Mouse (Mus musculus): Measurements from ENCODE around the gene Rasip1. TPM values are rescaled to one million over a fixed set of nuclear protein-coding genes. Genes with fewer than 3 reads are reported as not detected.

The Rasip1 gene
- polyA plus RNA-seq, 1 experiment from 2014 or later = 5.1 TPM

DNA sequence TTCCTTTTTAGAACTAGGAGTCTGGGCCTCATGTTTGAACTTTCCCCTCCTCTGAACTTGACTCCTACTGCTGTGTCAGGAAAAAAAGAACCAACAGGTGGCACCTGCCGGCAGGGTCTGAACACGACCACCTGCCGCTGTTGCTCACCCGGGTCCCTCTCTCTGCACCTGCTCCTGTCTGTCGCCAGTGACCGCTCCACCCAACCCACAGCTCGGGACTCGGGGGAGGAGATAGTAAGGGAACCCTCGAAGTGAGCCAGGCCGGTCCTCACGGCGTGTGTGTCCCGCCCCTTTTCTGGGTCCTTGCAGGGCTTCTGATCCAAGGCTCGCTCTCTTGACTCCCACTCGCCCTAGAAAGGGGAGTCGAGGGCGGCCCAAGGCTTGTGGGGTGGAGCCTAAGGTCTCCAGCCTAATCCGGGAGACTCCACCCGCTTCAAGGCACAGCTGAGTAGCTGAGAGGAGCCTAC lies 12.3 kb downstream of the Rasip1 start, which contains the start of gene Mamstr:
Gene Mamstr, plus strand, starts transcription at position 417 of the 467 bp plus-strand sequence.
- Histone ChIP-seq H3K9me3 (ENCODE audit: control insufficient read depth, low read length) (no peaks in the 10 kb centered on the region), H3K4me2 (replicated peaks; ENCODE audit: low read depth, low read length) (0 out of 2 replicates have a peak within 1 kb of the TSS, but pooled peaks have one; percentile 36), H3K36me3 (ENCODE audit: control insufficient read depth, insufficient read depth, low read length) (no peaks in the 10 kb centered on the region), H3K27me3 (ENCODE audit: control insufficient read depth, insufficient read depth, low read length) (peaks cover 2% of the 10 kb centered on the region; the same call in 1 of the 2 replicates), H3K4me3 (ENCODE audit: low read depth, low read length) (no peak within 1 kb of the TSS), H3K4me1 (replicated peaks; ENCODE audit: control insufficient read depth, insufficient read depth, low read length) (peaks cover 4% of the 10 kb centered on the region; the same call in 1 of the 2 replicates), H3K27ac (ENCODE audit: low read depth, low read length) (no peak within 1 kb of the TSS), H3K9ac (ENCODE audit: low read depth, low read length) (no peak within 1 kb of the TSS)
- ATAC-seq (ENCODE audit: low FRiP score) (no peak), DNase-seq (ENCODE audit: low spot score) (no peak)
- WGBS = 30% methylated on average over 19 of the region's 19 CpGs

DNA sequence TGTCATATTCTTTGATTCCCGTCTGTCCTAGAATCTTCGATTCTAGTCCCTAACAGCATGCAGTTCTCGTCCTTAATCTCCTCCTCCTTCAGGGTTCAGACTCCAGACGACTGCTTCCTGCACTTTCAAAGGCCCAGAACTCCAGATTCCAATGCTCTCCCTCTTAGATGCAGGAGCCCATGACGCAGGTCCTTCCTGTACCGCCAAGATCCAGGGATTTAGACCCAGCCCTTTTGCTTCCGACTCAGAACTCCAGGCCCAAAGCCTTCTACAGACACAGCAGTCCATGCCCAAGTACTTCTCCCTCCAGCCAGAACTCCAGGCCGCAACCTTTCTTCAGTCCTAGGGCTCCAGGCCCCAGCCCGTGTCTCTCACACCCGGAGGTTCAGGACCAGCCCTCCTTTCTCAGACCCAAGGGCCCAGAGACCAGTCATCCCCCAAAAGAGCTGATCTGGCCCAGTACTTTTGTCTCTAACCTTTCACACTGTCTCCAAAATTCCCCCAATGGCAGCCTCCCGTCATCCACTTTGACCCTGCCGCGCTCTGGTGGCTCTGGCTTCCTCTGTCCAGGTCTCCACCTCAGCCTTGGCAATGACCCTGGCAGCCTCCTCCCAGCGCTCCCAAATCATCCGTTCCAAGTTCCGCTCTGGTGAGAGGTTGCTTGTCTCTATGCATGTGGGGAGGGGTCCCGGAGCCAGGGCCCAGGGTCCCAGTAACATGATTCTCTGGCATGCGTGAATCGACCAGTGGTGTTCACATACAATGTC lies 13.1 kb downstream of the Rasip1 start:
- H3K9me3 ChIP-seq (ENCODE audit: control insufficient read depth, low read length) = no peaks in the 10 kb centered on the region
- no peak overlapping the region for H3K4me2 ChIP-seq (replicated peaks; ENCODE audit: low read depth, low read length)
- ATAC-seq (ENCODE audit: low FRiP score) (no peak), DNase-seq (ENCODE audit: low spot score) (no peak)
- peaks cover 2% of the 10 kb centered on the region; the same call in 1 of the 2 replicates for H3K27me3 ChIP-seq (ENCODE audit: control insufficient read depth, insufficient read depth, low read length)
- H3K27ac ChIP-seq (ENCODE audit: low read depth, low read length) = no peak overlapping the region
- H3K36me3 ChIP-seq (ENCODE audit: control insufficient read depth, insufficient read depth, low read length) = no peaks in the 10 kb centered on the region
- WGBS = 75% methylated on average over 19 of the region's 19 CpGs
- peaks cover 4% of the 10 kb centered on the region; the same call in 1 of the 2 replicates for H3K4me1 ChIP-seq (replicated peaks; ENCODE audit: control insufficient read depth, insufficient read depth, low read length)
- no peak overlapping the region for H3K4me3 ChIP-seq (ENCODE audit: low read depth, low read length)
- no peak overlapping the region for H3K9ac ChIP-seq (ENCODE audit: low read depth, low read length)

GRCm38 (mm10) chr7:45641391-45642040 lies 14.2 kb downstream of the Rasip1 start:
- ATAC-seq (ENCODE audit: low FRiP score) (no peak), DNase-seq (ENCODE audit: low spot score) (no peak)
- H3K4me3 ChIP-seq (ENCODE audit: low read depth, low read length) = no peak overlapping the region
- peaks cover 4% of the 10 kb centered on the region; the same call in 1 of the 2 replicates for H3K4me1 ChIP-seq (replicated peaks; ENCODE audit: control insufficient read depth, insufficient read depth, low read length)
- no peaks in the 10 kb centered on the region for H3K36me3 ChIP-seq (ENCODE audit: control insufficient read depth, insufficient read depth, low read length)
- H3K4me2 ChIP-seq (replicated peaks; ENCODE audit: low read depth, low read length) = no peak overlapping the region
- H3K27me3 ChIP-seq (ENCODE audit: control insufficient read depth, insufficient read depth, low read length) = peaks cover 2% of the 10 kb centered on the region; the same call in 1 of the 2 replicates
- WGBS = 82% methylated on average over 16 of the region's 17 CpGs
- H3K9me3 ChIP-seq (ENCODE audit: control insufficient read depth, low read length) = no peaks in the 10 kb centered on the region
- no peak overlapping the region for H3K27ac ChIP-seq (ENCODE audit: low read depth, low read length)
- H3K9ac ChIP-seq (ENCODE audit: low read depth, low read length) = peak overlapping the region; percentile 11; the same call in 1 of the 2 replicates

- Histone ChIP-seq H3K4me2 (replicated peaks; ENCODE audit: low read depth, low read length) (peak overlapping the region; percentile 21; the same call in 1 of the 2 replicates), H3K4me3 (ENCODE audit: low read depth, low read length) (no peak overlapping the region), H3K4me1 (replicated peaks; ENCODE audit: control insufficient read depth, insufficient read depth, low read length) (peaks cover 4% of the 10 kb centered on the region; the same call in 1 of the 2 replicates), H3K9me3 (ENCODE audit: control insufficient read depth, low read length) (no peaks in the 10 kb centered on the region), H3K9ac (ENCODE audit: low read depth, low read length) (peak overlapping the region; percentile 31; the same call in 1 of the 2 replicates), H3K36me3 (ENCODE audit: control insufficient read depth, insufficient read depth, low read length) (no peaks in the 10 kb centered on the region), H3K27me3 (ENCODE audit: control insufficient read depth, insufficient read depth, low read length) (peaks cover 2% of the 10 kb centered on the region; the same call in 1 of the 2 replicates), H3K27ac (ENCODE audit: low read depth, low read length) (no peak overlapping the region)
- DNase-seq (ENCODE audit: low spot score) = no peak
- 83% methylated on average over 5 of the region's 5 CpGs for WGBS
- no peak for ATAC-seq (ENCODE audit: low FRiP score)
These were observed 14.8 kb downstream of the Rasip1 start for GRCm38 (mm10) chr7:45642083-45642482.

GRCm38 (mm10) chr7:45642503-45643255 lies 15.4 kb downstream of the Rasip1 start:
- 41% methylated on average over 16 of the region's 16 CpGs for WGBS
- peak overlapping the region; percentile 87 for H3K9ac ChIP-seq (ENCODE audit: low read depth, low read length)
- no peaks in the 10 kb centered on the region for H3K36me3 ChIP-seq (ENCODE audit: control insufficient read depth, insufficient read depth, low read length)
- peaks cover 2% of the 10 kb centered on the region; the same call in 1 of the 2 replicates for H3K27me3 ChIP-seq (ENCODE audit: control insufficient read depth, insufficient read depth, low read length)
- ATAC-seq (ENCODE audit: low FRiP score) (no peak), DNase-seq (ENCODE audit: low spot score) (no peak)
- H3K27ac ChIP-seq (ENCODE audit: low read depth, low read length) = peak overlapping the region; percentile 84
- H3K4me2 ChIP-seq (replicated peaks; ENCODE audit: low read depth, low read length) = peak overlapping the region; percentile 75
- peaks cover 4% of the 10 kb centered on the region; the same call in 1 of the 2 replicates for H3K4me1 ChIP-seq (replicated peaks; ENCODE audit: control insufficient read depth, insufficient read depth, low read length)
- H3K4me3 ChIP-seq (ENCODE audit: low read depth, low read length) = peak overlapping the region; percentile 37
- no peaks in the 10 kb centered on the region for H3K9me3 ChIP-seq (ENCODE audit: control insufficient read depth, low read length)

DNA sequence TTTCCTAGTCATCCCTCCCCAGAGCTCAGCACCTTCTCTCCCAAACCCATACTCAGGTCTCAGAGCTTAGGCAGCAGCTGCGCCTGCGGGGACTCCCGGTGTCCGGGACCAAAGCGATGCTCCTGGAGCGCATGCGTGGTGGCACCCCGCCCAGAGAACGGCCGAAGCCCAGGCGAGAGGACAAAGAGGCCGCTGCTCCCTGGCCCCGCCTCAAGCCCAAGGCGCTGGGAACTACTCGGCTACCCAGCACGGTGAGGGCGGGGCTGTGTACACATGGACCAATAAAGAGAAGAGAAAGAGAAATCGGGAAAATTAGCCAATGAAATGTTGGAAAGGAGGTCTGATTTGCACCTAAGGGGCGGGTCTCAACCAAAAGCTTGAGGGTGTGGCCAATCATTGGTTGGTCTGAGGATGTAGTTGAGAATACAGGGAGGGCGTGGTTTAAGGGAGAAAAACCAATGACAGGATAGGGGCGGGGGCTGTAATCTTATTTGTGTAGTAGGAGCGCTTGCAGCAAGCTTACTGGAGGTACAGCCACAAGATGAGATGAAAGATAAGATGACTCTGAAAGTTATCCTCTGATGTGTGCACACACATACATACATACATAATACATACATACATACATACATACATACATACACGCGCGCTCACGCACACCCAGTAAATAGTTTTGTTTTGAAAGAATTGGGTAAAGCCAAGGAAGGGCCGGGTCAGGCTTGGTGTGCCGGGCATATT lies 16.3 kb downstream of the Rasip1 start:
- Histone ChIP-seq H3K4me2 (replicated peaks; ENCODE audit: low read depth, low read length) (peak overlapping the region; percentile 75), H3K4me3 (ENCODE audit: low read depth, low read length) (peak overlapping the region; percentile 37), H3K27ac (ENCODE audit: low read depth, low read length) (peak overlapping the region; percentile 84), H3K27me3 (ENCODE audit: control insufficient read depth, insufficient read depth, low read length) (peaks cover 2% of the 10 kb centered on the region; the same call in 1 of the 2 replicates), H3K4me1 (replicated peaks; ENCODE audit: control insufficient read depth, insufficient read depth, low read length) (peaks cover 4% of the 10 kb centered on the region; the same call in 1 of the 2 replicates), H3K9me3 (ENCODE audit: control insufficient read depth, low read length) (no peaks in the 10 kb centered on the region), H3K36me3 (ENCODE audit: control insufficient read depth, insufficient read depth, low read length) (no peaks in the 10 kb centered on the region), H3K9ac (ENCODE audit: low read depth, low read length) (peak overlapping the region; percentile 87)
- peak; percentile 98 for DNase-seq (ENCODE audit: low spot score)
- ATAC-seq (ENCODE audit: low FRiP score) = peak; percentile 94
- WGBS = under 1% methylated on average over 28 of the region's 28 CpGs

GRCm38 (mm10) chr7:45644183-45644582 lies 16.9 kb downstream of the Rasip1 start:
- Histone ChIP-seq H3K4me3 (ENCODE audit: low read depth, low read length) (peak overlapping the region; percentile 37), H3K27ac (ENCODE audit: low read depth, low read length) (peak overlapping the region; percentile 82), H3K27me3 (ENCODE audit: control insufficient read depth, insufficient read depth, low read length) (peaks cover 2% of the 10 kb centered on the region; the same call in 1 of the 2 replicates), H3K4me2 (replicated peaks; ENCODE audit: low read depth, low read length) (peak overlapping the region; percentile 67), H3K9me3 (ENCODE audit: control insufficient read depth, low read length) (no peaks in the 10 kb centered on the region), H3K36me3 (ENCODE audit: control insufficient read depth, insufficient read depth, low read length) (no peaks in the 10 kb centered on the region), H3K4me1 (replicated peaks; ENCODE audit: control insufficient read depth, insufficient read depth, low read length) (peaks cover 4% of the 10 kb centered on the region; the same call in 1 of the 2 replicates), H3K9ac (ENCODE audit: low read depth, low read length) (peak overlapping the region; percentile 34)
- DNase-seq (ENCODE audit: low spot score) = peak; percentile 68
- peak; percentile 33 for ATAC-seq (ENCODE audit: low FRiP score)
- 2% methylated on average over 18 of the region's 18 CpGs for WGBS
